Mouse (Mus musculus): ENCODE data around the gene Src. TPM values are rescaled to one million over a fixed set of nuclear protein-coding genes. Genes with fewer than 3 reads are reported as not detected.

Src gene
- polyA plus RNA-seq, 1 experiment, result 15.4 TPM

DNA sequence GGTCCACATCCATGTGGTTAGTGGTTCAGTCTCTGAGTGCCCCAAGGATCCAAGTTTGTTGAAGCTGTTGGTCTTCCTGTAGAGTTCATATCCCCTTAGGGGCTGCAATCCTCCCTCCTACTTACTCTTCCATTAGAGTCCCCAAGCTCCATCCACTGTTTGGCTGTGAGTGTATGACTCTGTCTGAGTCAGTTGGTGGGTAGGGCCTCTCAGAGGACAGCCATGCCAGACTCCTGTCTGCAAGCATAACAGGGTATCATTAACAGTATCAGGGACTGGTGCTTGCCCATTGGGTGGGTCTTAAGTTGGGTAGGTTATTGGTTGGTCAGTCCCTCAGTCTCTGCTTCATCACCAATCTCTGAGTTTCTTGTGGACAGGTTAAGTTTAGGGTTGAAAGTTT lies 1.3 kb downstream of the Src start:
- Histone ChIP-seq H3K4me1 (ENCODE audit: control insufficient read depth, insufficient read depth, low read length) (no peaks in the 10 kb centered on the region), H3K4me3 (replicated peaks; ENCODE audit: control insufficient read depth, low read depth, low read length) (no peak overlapping the region)
- no peak for TF ChIP-seq CTCF (IDR thresholded peaks at IDR 0.05; ENCODE audit: control insufficient read depth, insufficient read depth, low read length)
- no peak for TF ChIP-seq POLR2A (IDR thresholded peaks at IDR 0.05; ENCODE audit: borderline replicate concordance, control insufficient read depth, low read depth, low read length)

DNA sequence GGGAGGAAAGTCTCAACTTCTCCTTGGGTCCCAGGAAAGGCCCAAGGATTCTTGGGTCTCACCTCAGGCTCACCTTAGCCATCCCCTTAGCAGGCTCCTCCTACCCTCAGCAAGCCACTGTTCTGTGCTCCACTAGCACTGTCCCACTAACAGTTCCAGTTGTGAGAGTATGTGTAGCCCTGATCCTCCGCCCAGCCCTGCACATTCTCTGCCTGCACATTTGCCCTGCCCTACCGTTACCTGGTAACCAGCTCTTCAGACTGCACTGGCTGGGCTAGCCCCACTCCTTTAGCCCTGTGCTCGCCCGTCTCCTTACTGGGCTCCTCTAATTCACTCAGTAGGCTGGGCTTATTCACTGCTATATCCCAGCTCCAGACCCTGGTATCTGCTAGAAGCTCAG lies 2.2 kb downstream of the Src start:
- H3K4me1 ChIP-seq (ENCODE audit: control insufficient read depth, insufficient read depth, low read length), result no peaks in the 10 kb centered on the region
- H3K4me3 ChIP-seq (replicated peaks; ENCODE audit: control insufficient read depth, low read depth, low read length), result no peak overlapping the region
- H3K27ac ChIP-seq (ENCODE audit: control insufficient read depth, insufficient read depth, low read depth, low read length, poor library complexity), result no peak overlapping the region
- 91% methylated on average over 4 of the region's 4 CpGs for WGBS
- no peak for TF ChIP-seq CTCF (IDR thresholded peaks at IDR 0.05; ENCODE audit: control insufficient read depth, insufficient read depth, low read length)
- no peak for TF ChIP-seq POLR2A (IDR thresholded peaks at IDR 0.05; ENCODE audit: borderline replicate concordance, control insufficient read depth, low read depth, low read length)

More for the DNA sequence above, 1.3 kb downstream of the Src start:
- H3K27ac ChIP-seq (ENCODE audit: control insufficient read depth, insufficient read depth, low read depth, low read length, poor library complexity), result no peak overlapping the region

DNA sequence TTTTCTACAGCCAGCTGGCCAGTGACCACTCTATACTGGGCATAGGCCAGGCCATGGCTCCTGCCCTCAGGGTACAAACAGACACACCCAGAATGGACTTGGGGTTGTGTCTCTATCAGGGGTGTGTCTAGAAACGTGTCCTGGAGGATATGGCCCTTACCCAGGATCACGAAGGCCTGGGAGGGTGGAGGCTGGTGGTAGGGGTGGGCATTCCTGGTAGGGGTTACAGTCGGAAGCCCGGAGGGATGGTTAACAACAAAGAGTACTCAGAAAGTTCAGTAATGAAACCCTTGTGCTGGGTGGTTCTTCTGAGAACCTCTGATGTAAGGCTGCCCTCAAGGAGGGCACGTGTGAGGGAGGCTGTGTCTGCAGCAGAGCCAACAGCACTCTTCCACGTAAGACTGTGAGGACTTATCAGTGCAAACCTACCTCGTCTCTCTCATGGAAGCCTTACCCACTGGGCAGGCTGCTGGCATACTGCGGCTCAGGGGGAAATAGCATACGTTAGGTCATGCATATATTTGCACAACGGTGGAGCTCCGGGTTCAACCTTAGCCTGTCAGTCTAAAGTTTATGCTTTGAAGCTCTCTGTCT lies 3.9 kb downstream of the Src start:
- TF ChIP-seq POLR2A (IDR thresholded peaks at IDR 0.05; ENCODE audit: borderline replicate concordance, control insufficient read depth, low read depth, low read length), result no peak
- Histone ChIP-seq H3K27ac (ENCODE audit: control insufficient read depth, insufficient read depth, low read depth, low read length, poor library complexity) (no peak overlapping the region), H3K4me1 (ENCODE audit: control insufficient read depth, insufficient read depth, low read length) (no peaks in the 10 kb centered on the region), H3K4me3 (replicated peaks; ENCODE audit: control insufficient read depth, low read depth, low read length) (no peak overlapping the region)
- 82% methylated on average over 11 of the region's 11 CpGs for WGBS

DNA sequence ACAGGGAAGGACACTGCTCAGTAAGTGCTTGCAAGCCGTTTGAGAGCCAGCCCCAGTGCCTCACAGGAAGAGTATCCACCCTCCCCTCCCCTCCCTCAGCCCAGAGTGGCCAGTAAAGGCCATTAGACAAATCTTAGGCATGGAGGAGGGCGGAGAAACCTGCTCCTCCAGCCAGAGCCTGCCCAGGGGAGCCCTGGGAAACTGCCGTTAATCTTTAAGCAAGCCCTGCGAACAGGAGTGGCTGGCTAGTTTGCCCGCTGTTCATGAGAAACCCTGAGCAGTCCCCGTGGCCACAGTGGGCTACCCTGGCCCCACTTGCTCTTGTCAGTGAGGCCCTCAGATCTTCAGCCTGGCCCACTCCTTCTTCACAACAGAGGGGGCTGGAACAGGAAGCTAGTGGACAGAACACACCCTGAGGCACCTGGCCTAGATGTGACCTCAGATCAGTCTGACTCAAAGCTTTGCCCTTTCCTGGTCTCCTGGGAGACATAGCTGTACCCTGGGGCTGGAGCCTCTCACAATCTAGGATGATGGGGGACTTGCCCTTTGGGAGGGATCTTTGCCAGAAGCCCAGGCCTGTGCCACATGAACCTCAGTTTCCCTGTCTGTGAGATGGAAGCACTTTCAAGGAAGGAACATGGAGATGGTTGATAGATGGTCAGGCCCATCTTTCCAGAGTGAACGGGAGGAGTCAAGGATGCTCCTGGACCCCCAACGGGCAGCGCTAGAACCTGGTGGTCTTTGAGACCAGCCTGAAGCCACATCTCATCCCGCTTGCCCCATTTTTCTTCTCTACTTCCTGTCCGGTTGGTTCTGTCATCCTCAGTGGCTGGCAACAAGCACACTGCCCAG lies 4.8 kb downstream of the Src start:
- Histone ChIP-seq H3K4me3 (replicated peaks; ENCODE audit: control insufficient read depth, low read depth, low read length) (no peak overlapping the region), H3K27ac (ENCODE audit: control insufficient read depth, insufficient read depth, low read depth, low read length, poor library complexity) (no peak overlapping the region), H3K4me1 (ENCODE audit: control insufficient read depth, insufficient read depth, low read length) (no peaks in the 10 kb centered on the region)
- TF ChIP-seq POLR2A (IDR thresholded peaks at IDR 0.05; ENCODE audit: borderline replicate concordance, control insufficient read depth, low read depth, low read length) (no peak), CTCF (IDR thresholded peaks at IDR 0.05; ENCODE audit: control insufficient read depth, insufficient read depth, low read length) (no peak)
- 69% methylated on average over 11 of the region's 11 CpGs for WGBS

DNA sequence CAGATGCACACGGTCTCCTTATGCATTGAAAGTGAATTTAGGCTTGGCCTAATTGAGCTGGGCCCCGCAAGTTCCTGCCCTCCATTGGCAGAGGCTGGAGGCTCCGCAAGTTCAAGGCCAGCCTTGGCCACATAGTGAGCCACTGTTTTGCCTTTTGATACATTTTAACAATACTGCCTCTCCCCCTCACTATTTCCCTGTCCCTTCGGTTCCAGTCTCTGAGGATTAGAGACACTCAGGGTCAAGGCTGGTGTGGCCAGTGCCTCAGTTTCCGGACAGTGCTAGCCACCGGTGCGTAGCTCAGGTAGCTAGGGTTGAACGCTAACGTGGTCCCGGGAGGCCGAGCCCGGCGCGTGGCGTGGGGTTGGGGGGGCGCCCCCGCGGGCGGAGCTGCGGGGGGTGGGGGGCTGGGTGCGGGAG lies 5.5 kb downstream of the Src start:
- TF ChIP-seq POLR2A (IDR thresholded peaks at IDR 0.05; ENCODE audit: borderline replicate concordance, control insufficient read depth, low read depth, low read length) (no peak), CTCF (IDR thresholded peaks at IDR 0.05; ENCODE audit: control insufficient read depth, insufficient read depth, low read length) (no peak)
- WGBS, result 11% methylated on average over 20 of the region's 21 CpGs
- peak overlapping the region; percentile 35 for H3K4me3 ChIP-seq (replicated peaks; ENCODE audit: control insufficient read depth, low read depth, low read length)
- H3K4me1 ChIP-seq (ENCODE audit: control insufficient read depth, insufficient read depth, low read length), result peaks cover 2% of the 10 kb centered on the region
- no peak overlapping the region for H3K27ac ChIP-seq (ENCODE audit: control insufficient read depth, insufficient read depth, low read depth, low read length, poor library complexity)

DNA sequence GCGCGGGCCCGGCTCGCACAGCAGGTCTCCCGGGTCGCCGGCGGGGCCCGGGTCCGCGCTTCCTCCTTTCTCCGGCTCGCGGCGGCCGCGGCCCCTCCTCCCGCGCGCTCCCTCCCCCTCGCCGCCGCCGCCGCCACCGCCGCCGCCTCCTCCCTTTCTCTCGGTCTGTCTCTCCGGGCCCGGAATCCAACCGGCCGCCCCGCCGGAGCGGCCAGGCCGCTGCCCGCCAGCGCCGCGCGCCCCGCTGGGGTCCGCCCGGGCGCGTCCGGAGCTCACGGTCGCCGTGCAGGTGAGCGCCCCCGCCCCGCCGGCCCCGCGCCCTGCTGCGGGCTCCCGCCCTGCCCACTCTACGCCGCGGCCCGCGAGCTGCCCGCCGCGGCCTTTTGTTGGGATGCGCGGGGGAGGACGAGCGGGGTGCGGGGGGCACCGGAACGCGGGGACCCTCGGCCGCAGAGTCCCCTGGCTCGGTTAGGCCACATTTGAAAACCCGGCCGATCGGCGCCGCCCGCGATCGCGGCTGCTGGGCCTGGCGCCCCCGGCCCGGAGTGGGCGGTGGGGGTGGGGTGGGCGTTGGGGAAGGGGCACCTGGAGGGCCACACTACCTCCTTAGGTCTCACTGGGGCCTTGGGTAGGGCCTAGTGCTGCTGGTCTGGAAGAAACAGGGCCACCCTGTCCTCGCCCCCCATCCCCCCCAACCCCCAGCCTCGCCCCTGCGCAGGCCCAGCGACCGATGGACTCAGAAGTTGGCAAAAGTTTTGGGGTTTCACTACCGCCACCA lies 6.1 kb downstream of the Src start:
- Histone ChIP-seq H3K27ac (ENCODE audit: control insufficient read depth, insufficient read depth, low read depth, low read length, poor library complexity) (no peak overlapping the region), H3K4me1 (ENCODE audit: control insufficient read depth, insufficient read depth, low read length) (peaks cover 2% of the 10 kb centered on the region), H3K4me3 (replicated peaks; ENCODE audit: control insufficient read depth, low read depth, low read length) (no peak overlapping the region)
- WGBS, result 5% methylated on average over 83 of the region's 98 CpGs
- TF ChIP-seq CTCF (IDR thresholded peaks at IDR 0.05; ENCODE audit: control insufficient read depth, insufficient read depth, low read length), result no peak

DNA sequence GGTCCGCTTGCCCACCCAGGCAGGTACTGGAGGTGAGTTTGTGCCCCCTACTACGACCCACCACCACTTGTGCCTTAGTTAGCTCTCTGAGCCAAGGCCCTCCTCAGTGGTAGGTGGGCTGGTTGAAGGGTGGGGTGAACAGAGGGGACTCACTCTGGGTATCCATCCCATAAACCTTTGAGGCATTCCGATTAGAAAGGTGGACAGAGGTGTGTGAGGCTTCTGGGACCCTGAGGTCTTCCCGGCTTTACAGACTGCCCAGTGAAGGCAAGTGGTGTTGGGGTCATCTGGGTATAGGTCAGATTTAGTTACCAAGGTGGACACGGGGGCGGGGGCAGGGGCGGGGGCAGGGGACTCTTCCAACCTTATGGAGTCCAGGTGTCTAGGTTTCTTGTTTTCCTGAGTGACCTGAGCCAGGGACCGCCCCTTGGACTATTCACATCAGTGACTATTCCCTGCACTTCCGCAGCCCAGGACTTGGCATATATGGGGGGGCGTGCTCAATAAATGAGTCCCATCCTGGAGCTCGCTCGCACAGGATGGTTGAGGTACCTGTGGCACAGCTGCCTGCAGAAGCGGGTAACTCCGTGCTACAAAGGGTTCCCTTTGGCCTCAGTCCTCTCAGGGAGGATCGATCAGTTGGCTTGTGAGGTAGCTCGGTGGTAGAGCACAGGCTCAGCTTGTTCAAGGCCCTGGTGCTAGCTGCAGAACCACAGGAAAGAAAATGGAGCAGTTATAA lies 6.8 kb downstream of the Src start:
- Histone ChIP-seq H3K4me1 (ENCODE audit: control insufficient read depth, insufficient read depth, low read length) (peaks cover 2% of the 10 kb centered on the region), H3K4me3 (replicated peaks; ENCODE audit: control insufficient read depth, low read depth, low read length) (no peak overlapping the region), H3K27ac (ENCODE audit: control insufficient read depth, insufficient read depth, low read depth, low read length, poor library complexity) (no peak overlapping the region)
- 82% methylated on average over 16 of the region's 16 CpGs for WGBS
- TF ChIP-seq POLR2A (IDR thresholded peaks at IDR 0.05; ENCODE audit: borderline replicate concordance, control insufficient read depth, low read depth, low read length) (no peak), CTCF (IDR thresholded peaks at IDR 0.05; ENCODE audit: control insufficient read depth, insufficient read depth, low read length) (no peak)

DNA sequence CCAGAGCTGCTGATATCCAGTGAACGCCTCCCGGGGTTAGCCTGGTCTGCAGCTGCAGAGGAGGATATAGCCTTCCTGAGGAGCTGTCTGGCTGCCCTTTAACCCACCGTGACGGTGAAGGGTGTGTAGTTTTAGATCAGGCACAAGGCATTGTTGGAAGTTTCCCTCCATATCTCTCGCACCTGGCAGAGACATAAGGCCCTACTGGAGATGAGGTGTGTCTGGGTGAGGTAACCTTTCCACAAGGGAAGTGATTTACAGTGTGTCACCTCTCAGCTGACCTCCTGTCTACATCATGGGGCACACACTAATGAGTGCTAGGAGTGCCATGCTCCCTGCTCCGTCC lies 7.4 kb downstream of the Src start:
- TF ChIP-seq POLR2A (IDR thresholded peaks at IDR 0.05; ENCODE audit: borderline replicate concordance, control insufficient read depth, low read depth, low read length) (no peak), CTCF (IDR thresholded peaks at IDR 0.05; ENCODE audit: control insufficient read depth, insufficient read depth, low read length) (no peak)
- WGBS, result 83% methylated on average over 6 of the region's 6 CpGs
- Histone ChIP-seq H3K4me3 (replicated peaks; ENCODE audit: control insufficient read depth, low read depth, low read length) (no peak overlapping the region), H3K27ac (ENCODE audit: control insufficient read depth, insufficient read depth, low read depth, low read length, poor library complexity) (no peak overlapping the region), H3K4me1 (ENCODE audit: control insufficient read depth, insufficient read depth, low read length) (peaks cover 2% of the 10 kb centered on the region)

Measured in bone marrow, adult 2 months (tissue).